Mouse (Mus musculus) forebrain, embryonic 11.5 days (tissue): Measurements from ENCODE around the gene Tbc1d9. TPM values are rescaled to one million over a fixed set of nuclear protein-coding genes. Genes with fewer than 3 reads are reported as not detected.

Experiments used
- ATAC-seq: fragments of 200-750 bp; cut with Nextera tagmentation; replicated peaks from 2 replicates; pipeline ENCODE4 v1.8.0; 2017; ENCODE audit warnings: moderate TSS enrichment; ENCODE audit not compliant: low FRiP score
- DNase-seq: peaks from one replicate; pipeline ENCODE4 v3.0.0-alpha.2; 2017; ENCODE audit warnings: low spot score
- H3K27ac ChIP-seq: fragments of 300-500 bp; sonication (generic); 2 replicates; pipeline ENCODE4 v1.5.1; 2014; ENCODE audit warnings: low read depth, low read length
- H3K27me3 ChIP-seq: fragments of 300-500 bp; sonication (generic); 2 replicates; pipeline ENCODE4 v1.6.1; 2014; ENCODE audit warnings: mild to moderate bottlenecking, low read length, mixed read lengths; ENCODE audit not compliant: control insufficient read depth, insufficient read depth
- H3K36me3 ChIP-seq: fragments of 300-500 bp; sonication (generic); 2 replicates; pipeline ENCODE4 v1.6.1; 2014; ENCODE audit warnings: mild to moderate bottlenecking, low read length, moderate library complexity, mixed read lengths; ENCODE audit not compliant: control insufficient read depth, insufficient read depth
- H3K4me1 ChIP-seq: fragments of 300-500 bp; sonication (generic); replicated peaks from 2 replicates; pipeline ENCODE4 v1.6.1; 2014; ENCODE audit warnings: low read length, mixed read lengths; ENCODE audit not compliant: control insufficient read depth, insufficient read depth
- H3K4me2 ChIP-seq: fragments of 300-500 bp; sonication (generic); 2 replicates; pipeline ENCODE4 v1.6.1; 2014; ENCODE audit warnings: low read depth, mild to moderate bottlenecking, low read length, moderate library complexity, mixed read lengths; ENCODE audit not compliant: severe bottlenecking
- H3K4me3 ChIP-seq: fragments of 300-500 bp; sonication (generic); 2 replicates; pipeline ENCODE4 v1.5.1; 2014; ENCODE audit warnings: low read depth, low read length
- H3K9ac ChIP-seq: fragments of 300-500 bp; sonication (generic); 2 replicates; pipeline ENCODE4 v1.6.1; 2014; ENCODE audit warnings: low read length
- H3K9me3 ChIP-seq: fragments of 300-500 bp; sonication (generic); 2 replicates; pipeline ENCODE4 v1.6.1; 2016; ENCODE audit warnings: low read length, mixed read lengths; ENCODE audit not compliant: control insufficient read depth
- WGBS: fragments of 180-500 bp; shearing (Covaris S2); extraction: QIAGEN DNeasy Blood & Tissue Kit; methylation state at CpG from one replicate; pipeline ENCODE4 v1.1.7; 2014; 5-methylcytosine and 5-hydroxymethylcytosine counted together
- polyA plus RNA-seq: library from polyadenylated mRNA; unstranded; fragments of >200 nt; fragmentation: Nextera tagmentation; extraction: Ambion mirVana; gene quantifications from 2 replicates; pipeline ENCODE4 v1.2.1, GENCODE M21; 2014

Gene Tbc1d9
- polyA plus RNA-seq, 1 experiment from 2014 or later = 7.6 TPM

GRCm38 (mm10) chr8:83170894-83171293 is 5.7 kb downstream of the Tbc1d9 start:
- WGBS = 58% methylated on average over 6 of the region's 6 CpGs
- Histone ChIP-seq H3K36me3 (no peaks in the 10 kb centered on the region), H3K27ac (no peak overlapping the region)

GRCm38 (mm10) chr8:83175680-83176079 is 10.5 kb downstream of the Tbc1d9 start:
- Histone ChIP-seq H3K4me1 (peaks cover 4% of the 10 kb centered on the region; the same call in 1 of the 2 replicates), H3K36me3 (no peaks in the 10 kb centered on the region), H3K4me2 (no peak overlapping the region), H3K9me3 (no peaks in the 10 kb centered on the region), H3K27me3 (no peaks in the 10 kb centered on the region), H3K4me3 (no peak overlapping the region), H3K9ac (no peak overlapping the region), H3K27ac (no peak overlapping the region)
- ATAC-seq (no peak), DNase-seq (no peak)
- WGBS = 76% methylated on average over 10 of the region's 10 CpGs

More at GRCm38 (mm10) chr8:83170894-83171293, 5.7 kb downstream of the Tbc1d9 start:
- no peak overlapping the region for H3K4me3 ChIP-seq
- no peaks in the 10 kb centered on the region for H3K9me3 ChIP-seq
- H3K4me1 ChIP-seq = no peaks in the 10 kb centered on the region
- H3K27me3 ChIP-seq = no peaks in the 10 kb centered on the region
- no peak overlapping the region for H3K4me2 ChIP-seq
- DNase-seq (no peak), ATAC-seq (no peak)
- H3K9ac ChIP-seq = no peak overlapping the region

- peak overlapping the region; percentile 39; the same call in 1 of the 2 replicates for H3K27ac ChIP-seq
- 0 out of 2 replicates have a peak, but pooled peaks have one; percentile 25 for ATAC-seq
- H3K4me2 ChIP-seq = no peak overlapping the region
- H3K4me1 ChIP-seq = peaks cover 4% of the 10 kb centered on the region; the same call in 1 of the 2 replicates
- H3K4me3 ChIP-seq = no peak overlapping the region
- 50% methylated on average over 2 of the region's 2 CpGs for WGBS
- no peak overlapping the region for H3K9ac ChIP-seq
- no peaks in the 10 kb centered on the region for H3K27me3 ChIP-seq
- H3K9me3 ChIP-seq = no peaks in the 10 kb centered on the region
- DNase-seq = no peak
- H3K36me3 ChIP-seq = no peaks in the 10 kb centered on the region
These were observed 11.6 kb downstream of the Tbc1d9 start for GRCm38 (mm10) chr8:83176785-83177184.

- H3K4me1 ChIP-seq = peaks cover 4% of the 10 kb centered on the region; the same call in 1 of the 2 replicates
- H3K9ac ChIP-seq = no peak overlapping the region
- WGBS = 13% methylated on average over 11 of the region's 11 CpGs
These were observed 12.4 kb downstream of the Tbc1d9 start for GRCm38 (mm10) chr8:83177317-83178195.

DNA sequence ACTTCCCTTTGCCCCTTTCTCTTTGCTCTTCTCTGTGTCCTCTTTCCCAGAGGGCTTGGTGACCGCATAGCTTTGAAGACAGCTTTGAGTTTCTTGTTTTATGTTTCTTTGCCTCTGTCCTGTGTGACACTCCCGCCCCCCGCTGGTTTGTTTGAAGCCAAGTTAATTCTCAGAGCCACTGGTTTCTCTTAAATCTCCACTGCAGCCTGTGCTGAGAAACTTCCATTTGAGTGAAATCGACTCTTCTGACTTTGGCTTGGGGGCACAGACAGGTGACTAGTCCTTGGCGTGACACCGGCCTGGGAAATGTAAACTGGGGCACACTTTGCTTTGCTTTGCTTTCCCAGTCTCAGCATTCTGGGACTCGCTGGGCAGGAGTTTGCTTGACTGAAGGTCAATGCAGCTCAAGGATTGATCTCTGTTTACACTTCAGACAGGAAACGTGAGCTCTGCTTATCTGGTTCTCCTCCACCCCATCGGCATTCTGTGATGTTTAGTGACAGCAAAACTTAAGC is 13.1 kb downstream of the Tbc1d9 start:
- no peak overlapping the region for H3K9ac ChIP-seq
- no peaks in the 10 kb centered on the region for H3K9me3 ChIP-seq
- no peaks in the 10 kb centered on the region for H3K27me3 ChIP-seq
- DNase-seq = no peak
- H3K4me3 ChIP-seq = no peak overlapping the region
- peaks cover 4% of the 10 kb centered on the region; the same call in 1 of the 2 replicates for H3K4me1 ChIP-seq
- H3K4me2 ChIP-seq = no peak overlapping the region
- WGBS = 9% methylated on average over 9 of the region's 9 CpGs
- H3K36me3 ChIP-seq = no peaks in the 10 kb centered on the region
- peak; percentile 48 for ATAC-seq
- no peak overlapping the region for H3K27ac ChIP-seq

More at GRCm38 (mm10) chr8:83177317-83178195, 12.4 kb downstream of the Tbc1d9 start:
- DNase-seq = no peak
- Histone ChIP-seq H3K4me2 (no peak overlapping the region), H3K36me3 (no peaks in the 10 kb centered on the region), H3K4me3 (no peak overlapping the region), H3K27me3 (no peaks in the 10 kb centered on the region), H3K9me3 (no peaks in the 10 kb centered on the region), H3K27ac (peak overlapping the region; percentile 39; the same call in 1 of the 2 replicates)
- ATAC-seq = peak; percentile 49

GRCm38 (mm10) chr8:83181851-83182482 is 16.8 kb downstream of the Tbc1d9 start:
- H3K9me3 ChIP-seq = no peaks in the 10 kb centered on the region
- no peak overlapping the region for H3K4me3 ChIP-seq
- WGBS = 84% methylated on average over 6 of the region's 6 CpGs
- no peaks in the 10 kb centered on the region for H3K36me3 ChIP-seq
- H3K9ac ChIP-seq = no peak overlapping the region
- H3K27me3 ChIP-seq = no peaks in the 10 kb centered on the region
- peaks cover 4% of the 10 kb centered on the region; the same call in 1 of the 2 replicates for H3K4me1 ChIP-seq
- no peak for ATAC-seq
- no peak overlapping the region for H3K27ac ChIP-seq
- no peak overlapping the region for H3K4me2 ChIP-seq
- DNase-seq = no peak

DNA sequence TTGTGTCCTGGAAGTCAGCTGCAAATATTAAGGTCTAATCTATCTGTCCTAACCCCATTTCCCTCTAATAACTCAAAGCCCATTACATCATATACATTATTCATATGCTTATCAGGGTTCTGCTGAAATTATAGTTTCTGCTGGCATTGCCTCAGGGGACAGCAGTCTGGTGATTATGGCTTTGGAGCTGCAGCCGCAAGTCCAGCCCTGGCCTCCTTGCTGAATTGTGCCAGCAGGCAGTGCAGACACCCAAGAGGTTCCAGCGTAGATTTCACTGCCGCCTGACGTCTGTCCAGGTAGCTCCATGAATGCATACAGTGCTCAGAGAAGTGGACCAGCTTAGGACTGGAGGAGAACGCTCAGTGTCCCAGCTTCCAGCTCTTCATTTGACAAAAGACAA is 17.6 kb downstream of the Tbc1d9 start:
- DNase-seq (no peak), ATAC-seq (no peak)
- Histone ChIP-seq H3K4me3 (no peak overlapping the region), H3K27me3 (no peaks in the 10 kb centered on the region), H3K4me2 (no peak overlapping the region), H3K9ac (no peak overlapping the region), H3K4me1 (peaks cover 2% of the 10 kb centered on the region; the same call in 1 of the 2 replicates), H3K36me3 (no peaks in the 10 kb centered on the region), H3K9me3 (no peaks in the 10 kb centered on the region), H3K27ac (no peak overlapping the region)
- WGBS = 82% methylated on average over 5 of the region's 5 CpGs

- Histone ChIP-seq H3K36me3 (no peaks in the 10 kb centered on the region), H3K4me1 (no peaks in the 10 kb centered on the region), H3K4me2 (no peak overlapping the region), H3K27ac (no peak overlapping the region), H3K9me3 (no peaks in the 10 kb centered on the region), H3K9ac (no peak overlapping the region), H3K4me3 (no peak overlapping the region), H3K27me3 (no peaks in the 10 kb centered on the region)
- WGBS = 79% methylated on average over 6 of the region's 6 CpGs
- no peak for ATAC-seq
- DNase-seq = no peak
These were observed 21.2 kb downstream of the Tbc1d9 start for GRCm38 (mm10) chr8:83186376-83186775.
